Mouse (Mus musculus) forebrain, embryonic 15.5 days (tissue): ENCODE results near the gene Nfib. TPM values are rescaled to one million over a fixed set of nuclear protein-coding genes. Genes with fewer than 3 reads are reported as not detected.

Experiments
- ATAC-seq: fragments of 200-750 bp; cut with Nextera tagmentation; replicated peaks from 2 replicates; pipeline ENCODE4 v1.8.0; 2017; ENCODE audit warnings: mild to moderate bottlenecking, moderate TSS enrichment, moderate library complexity
- H3K27ac ChIP-seq: fragments of 300-500 bp; sonication (generic); replicated peaks from 2 replicates; pipeline ENCODE4 v1.5.1; 2015; ENCODE audit warnings: mild to moderate bottlenecking, inconsistent platforms
- H3K27me3 ChIP-seq: fragments of 300-500 bp; sonication (generic); 2 replicates; pipeline ENCODE4 v1.6.1; 2015; ENCODE audit warnings: inconsistent platforms
- H3K36me3 ChIP-seq: fragments of 300-500 bp; sonication (generic); 2 replicates; pipeline ENCODE4 v1.6.1; 2015; ENCODE audit warnings: mild to moderate bottlenecking, inconsistent platforms
- H3K4me1 ChIP-seq: fragments of 300-500 bp; sonication (generic); 2 replicates; pipeline ENCODE4 v1.6.1; 2015; ENCODE audit warnings: inconsistent platforms
- H3K4me2 ChIP-seq: fragments of 300-500 bp; sonication (generic); replicated peaks from 2 replicates; pipeline ENCODE4 v1.6.1; 2015; ENCODE audit warnings: mild to moderate bottlenecking, inconsistent platforms
- H3K4me3 ChIP-seq: fragments of 300-500 bp; sonication (generic); 2 replicates; pipeline ENCODE4 v1.5.1; 2015; ENCODE audit warnings: mild to moderate bottlenecking, inconsistent platforms
- H3K9ac ChIP-seq: fragments of 300-500 bp; sonication (generic); replicated peaks from 2 replicates; pipeline ENCODE4 v1.6.1; 2015; ENCODE audit warnings: mild to moderate bottlenecking, inconsistent platforms
- H3K9me3 ChIP-seq: fragments of 300-500 bp; sonication (generic); 2 replicates; pipeline ENCODE4 v1.6.1; 2016; ENCODE audit warnings: inconsistent platforms
- WGBS: fragments of 180-500 bp; shearing (Covaris S2); methylation state at CpG from one replicate; pipeline ENCODE4 v1.1.7; 2015; ENCODE audit warnings: mixed read lengths; 5-methylcytosine and 5-hydroxymethylcytosine counted together
- polyA plus RNA-seq: library from polyadenylated mRNA; unstranded; fragments of >200 nt; fragmentation: Nextera tagmentation; extraction: Ambion mirVana; gene quantifications from 2 replicates; pipeline ENCODE4 v1.2.1, GENCODE M21; 2015

The Nfib gene
- polyA plus RNA-seq, 1 experiment from 2014 or later = 282 TPM

DNA sequence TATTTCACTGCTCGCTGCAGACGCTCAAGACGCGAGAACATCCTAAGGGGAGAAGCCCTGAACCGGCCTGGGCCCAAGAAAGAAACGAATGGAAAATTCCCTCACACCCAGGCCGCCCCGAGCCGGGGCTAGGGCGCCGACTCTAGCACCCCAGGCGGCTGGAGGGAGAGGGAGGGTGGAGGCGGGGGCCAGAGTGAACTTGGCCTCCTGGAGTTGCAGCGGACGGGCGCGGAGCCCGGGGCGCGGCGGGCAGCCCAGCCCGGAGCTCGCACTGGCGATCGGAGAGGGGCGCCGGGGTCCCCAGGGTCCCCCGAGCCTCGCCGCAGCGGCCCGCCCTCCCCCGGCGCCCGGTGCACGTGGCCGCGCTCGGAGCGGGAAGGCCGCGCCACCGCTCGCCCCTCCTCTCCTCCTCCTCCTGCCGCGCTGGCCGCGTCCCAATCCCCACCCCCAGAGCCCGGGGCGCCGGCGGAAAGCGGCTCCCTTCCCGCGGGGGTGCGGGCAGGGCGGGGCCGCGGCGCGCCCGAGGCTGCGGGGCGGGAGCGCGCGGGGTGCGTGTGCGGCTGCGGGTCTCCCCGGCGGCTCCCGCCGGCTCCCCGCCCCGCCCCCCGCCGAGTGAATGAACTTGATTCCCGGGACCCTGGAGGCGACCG is 199.3 kb downstream of the Nfib start:
- Histone ChIP-seq H3K4me3 (peak overlapping the region; percentile 75), H3K27me3 (no peaks in the 10 kb centered on the region), H3K9ac (peak overlapping the region; percentile 95), H3K4me1 (peaks cover 6% of the 10 kb centered on the region; the same call in 1 of the 2 replicates), H3K4me2 (peak overlapping the region; percentile 82), H3K36me3 (no peaks in the 10 kb centered on the region), H3K27ac (peak overlapping the region; percentile 99), H3K9me3 (no peaks in the 10 kb centered on the region)
- WGBS = under 1% methylated on average over 67 of the region's 81 CpGs
- ATAC-seq = peak; percentile 69

DNA sequence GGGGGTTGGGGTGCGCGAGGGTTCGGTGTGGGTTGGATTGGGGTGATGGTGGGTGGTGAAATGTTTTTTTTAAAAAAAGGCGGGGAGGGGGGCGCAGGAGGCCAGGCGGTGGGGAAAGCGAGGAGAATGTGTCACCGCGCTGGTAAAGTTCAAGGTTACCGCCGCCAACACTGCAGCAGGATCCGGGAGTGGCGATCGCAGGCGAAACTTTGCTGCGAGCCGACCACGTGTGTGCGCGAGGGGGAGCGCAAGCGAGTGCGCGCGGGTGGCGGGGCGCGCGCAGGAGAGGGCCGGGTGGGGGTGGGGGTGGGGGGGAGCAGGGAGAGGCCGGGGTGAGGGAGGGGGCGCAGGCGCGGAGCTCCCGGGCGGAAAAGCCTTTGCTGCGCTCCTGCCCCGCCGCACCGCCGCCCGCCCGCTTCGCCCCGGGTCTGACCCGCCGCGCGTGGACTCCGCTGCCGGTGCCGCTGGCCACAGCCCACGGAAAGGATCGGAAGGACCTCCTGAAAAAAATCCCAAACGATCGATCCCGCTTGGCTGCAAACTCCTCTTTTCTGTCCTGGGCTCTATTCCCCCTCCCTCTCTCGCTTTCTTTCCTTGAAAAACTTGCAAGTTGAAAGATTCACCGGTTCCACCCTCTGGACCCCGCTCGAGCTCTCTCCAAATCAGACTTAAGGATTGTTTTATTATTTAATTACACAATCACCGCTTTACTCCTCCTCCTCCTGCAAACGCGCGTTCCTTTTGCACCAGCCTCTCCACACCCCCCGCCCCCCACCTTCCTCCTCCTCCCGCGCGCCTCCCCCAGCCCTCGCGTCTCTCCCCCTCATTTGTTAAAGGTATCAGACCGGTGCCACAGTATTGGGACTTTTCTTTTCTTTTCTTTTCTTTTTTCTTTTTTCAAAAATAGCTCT is 200.2 kb downstream of the Nfib start:
- Histone ChIP-seq H3K27me3 (no peaks in the 10 kb centered on the region), H3K9ac (peak overlapping the region; percentile 95), H3K36me3 (no peaks in the 10 kb centered on the region), H3K27ac (peak overlapping the region; percentile 99), H3K4me1 (no peaks in the 10 kb centered on the region; the same call in 1 of the 2 replicates), H3K9me3 (no peaks in the 10 kb centered on the region), H3K4me2 (peak overlapping the region; percentile 82), H3K4me3 (peak overlapping the region; percentile 75)
- WGBS = under 1% methylated on average over 55 of the region's 72 CpGs
- peak; percentile 55 for ATAC-seq

DNA sequence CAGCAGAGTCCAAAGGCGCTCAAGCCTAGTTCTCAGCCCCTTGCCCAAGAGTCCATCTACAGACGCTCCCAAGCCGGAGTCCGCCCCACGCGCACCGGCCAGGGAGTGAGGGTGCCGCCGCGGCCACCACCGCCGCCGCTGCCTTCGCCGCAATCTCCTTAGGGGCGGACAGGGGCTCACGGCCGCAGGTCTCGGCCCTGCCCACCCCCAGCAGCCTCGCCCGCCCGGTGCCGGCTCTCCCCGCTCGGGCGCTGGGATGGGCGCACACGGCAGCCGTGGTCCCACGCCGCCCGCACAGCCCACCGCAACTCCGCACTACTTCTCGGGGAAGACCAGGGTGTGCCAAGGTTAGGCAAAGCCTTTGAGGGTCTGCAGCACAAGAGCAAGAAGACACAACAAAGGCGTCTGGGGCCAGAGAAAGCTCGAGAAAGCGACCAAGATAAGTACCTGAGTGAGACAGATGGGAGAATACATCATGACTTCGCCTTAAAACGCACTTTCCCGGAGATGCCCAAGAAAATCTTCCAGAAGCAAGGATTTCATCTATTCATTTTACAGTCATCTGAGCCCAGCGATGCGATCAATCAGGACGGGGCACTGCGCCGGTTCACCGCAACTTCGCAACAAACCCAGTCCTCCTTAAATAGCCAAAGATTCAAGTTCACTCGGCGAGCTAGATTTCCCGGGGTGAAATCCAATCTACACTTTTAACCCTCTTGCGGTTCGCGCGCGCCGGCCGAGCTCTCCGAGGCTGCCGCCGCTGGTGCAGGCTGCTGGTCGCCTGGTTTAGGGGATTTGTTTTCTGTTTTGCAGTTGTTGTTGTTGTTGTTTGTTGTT is 201.0 kb downstream of the Nfib start:
- Histone ChIP-seq H3K4me2 (peak overlapping the region; percentile 82), H3K4me1 (peaks cover 3% of the 10 kb centered on the region; the same call in 1 of the 2 replicates), H3K9me3 (no peaks in the 10 kb centered on the region), H3K27me3 (no peaks in the 10 kb centered on the region), H3K4me3 (peak overlapping the region; percentile 75), H3K27ac (peak overlapping the region; percentile 99), H3K36me3 (no peaks in the 10 kb centered on the region), H3K9ac (peak overlapping the region; percentile 95)
- ATAC-seq = no peak
- WGBS = under 1% methylated on average over 59 of the region's 62 CpGs

DNA sequence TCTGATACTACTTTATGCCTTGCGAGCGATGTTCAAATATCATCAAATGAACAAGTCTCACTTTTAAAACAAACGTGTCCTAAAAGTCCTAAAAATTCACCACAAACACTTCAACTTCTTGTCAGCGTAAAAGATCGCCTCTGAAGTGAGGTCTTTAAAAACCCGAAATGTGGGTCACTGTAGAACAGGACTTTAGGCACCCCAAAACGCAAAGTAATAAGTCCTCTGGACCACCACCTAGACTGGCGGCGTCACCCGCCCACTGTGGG is 201.6 kb downstream of the Nfib start:
- H3K27ac ChIP-seq = peak overlapping the region; percentile 99
- no peak for ATAC-seq
- no peaks in the 10 kb centered on the region for H3K27me3 ChIP-seq
- H3K36me3 ChIP-seq = no peaks in the 10 kb centered on the region
- peak overlapping the region; percentile 75 for H3K4me3 ChIP-seq
- 2% methylated on average over 10 of the region's 10 CpGs for WGBS
- H3K9me3 ChIP-seq = no peaks in the 10 kb centered on the region
- peak overlapping the region; percentile 82 for H3K4me2 ChIP-seq
- peak overlapping the region; percentile 95 for H3K9ac ChIP-seq
- peaks cover 3% of the 10 kb centered on the region; the same call in 1 of the 2 replicates for H3K4me1 ChIP-seq

GRCm38 (mm10) chr4:82503274-82504014 is 202.1 kb downstream of the Nfib start:
- ATAC-seq = no peak
- Histone ChIP-seq H3K9me3 (no peaks in the 10 kb centered on the region), H3K27me3 (no peaks in the 10 kb centered on the region), H3K4me3 (peak overlapping the region; percentile 75), H3K4me2 (peak overlapping the region; percentile 82), H3K27ac (peak overlapping the region; percentile 99), H3K9ac (peak overlapping the region; percentile 95), H3K36me3 (no peaks in the 10 kb centered on the region), H3K4me1 (peaks cover 3% of the 10 kb centered on the region; the same call in 1 of the 2 replicates)
- 11% methylated on average over 8 of the region's 8 CpGs for WGBS

- Histone ChIP-seq H3K4me3 (peak overlapping the region; percentile 75), H3K27ac (peak overlapping the region; percentile 99), H3K36me3 (no peaks in the 10 kb centered on the region), H3K9me3 (no peaks in the 10 kb centered on the region), H3K27me3 (no peaks in the 10 kb centered on the region), H3K4me1 (0 out of 2 replicates have a peak, but pooled peaks cover 3% of the 10 kb centered on the region), H3K4me2 (peak overlapping the region; percentile 82), H3K9ac (peak overlapping the region; percentile 61)
- no peak for ATAC-seq
- WGBS = 17% methylated on average over 2 of the region's 2 CpGs
Measured at GRCm38 (mm10) chr4:82502611-82503010, 202.9 kb downstream of the Nfib start.

GRCm38 (mm10) chr4:82502012-82502411 is 203.5 kb downstream of the Nfib start:
- no peak for ATAC-seq
- 0 out of 2 replicates have a peak, but pooled peaks cover 3% of the 10 kb centered on the region for H3K4me1 ChIP-seq
- H3K9ac ChIP-seq = peak overlapping the region; percentile 61
- H3K9me3 ChIP-seq = no peaks in the 10 kb centered on the region
- no peaks in the 10 kb centered on the region for H3K27me3 ChIP-seq
- H3K36me3 ChIP-seq = no peaks in the 10 kb centered on the region
- H3K27ac ChIP-seq = peak overlapping the region; percentile 99
- 11% methylated on average over 5 of the region's 5 CpGs for WGBS
- peak overlapping the region; percentile 48 for H3K4me2 ChIP-seq
- peak overlapping the region; percentile 75 for H3K4me3 ChIP-seq

GRCm38 (mm10) chr4:82500578-82501098 is 204.9 kb downstream of the Nfib start:
- peak overlapping the region; percentile 61 for H3K9ac ChIP-seq
- H3K36me3 ChIP-seq = no peaks in the 10 kb centered on the region
- WGBS = 25% methylated on average over 5 of the region's 5 CpGs
- peak overlapping the region; percentile 93 for H3K27ac ChIP-seq
- ATAC-seq = no peak
- peaks cover 3% of the 10 kb centered on the region; the same call in 1 of the 2 replicates for H3K4me1 ChIP-seq
- no peaks in the 10 kb centered on the region for H3K27me3 ChIP-seq
- H3K4me3 ChIP-seq = peak overlapping the region; percentile 75
- H3K9me3 ChIP-seq = no peaks in the 10 kb centered on the region
- H3K4me2 ChIP-seq = peak overlapping the region; percentile 48

- peaks cover 3% of the 10 kb centered on the region; the same call in 1 of the 2 replicates for H3K4me1 ChIP-seq
- H3K4me2 ChIP-seq = peak overlapping the region; percentile 48
- H3K9me3 ChIP-seq = no peaks in the 10 kb centered on the region
- H3K9ac ChIP-seq = peak overlapping the region; percentile 61
- H3K4me3 ChIP-seq = peak overlapping the region; percentile 75
- WGBS = 19% methylated on average over 9 of the region's 9 CpGs
- H3K27ac ChIP-seq = peak overlapping the region; percentile 93
- H3K36me3 ChIP-seq = no peaks in the 10 kb centered on the region
- ATAC-seq = no peak
- no peaks in the 10 kb centered on the region for H3K27me3 ChIP-seq
Measured at GRCm38 (mm10) chr4:82499725-82500577, 205.6 kb downstream of the Nfib start.

- Histone ChIP-seq H3K4me3 (peak overlapping the region; percentile 75), H3K27me3 (no peaks in the 10 kb centered on the region), H3K36me3 (no peaks in the 10 kb centered on the region), H3K4me2 (peak overlapping the region; percentile 48), H3K27ac (peak overlapping the region; percentile 93), H3K9me3 (no peaks in the 10 kb centered on the region), H3K9ac (peak overlapping the region; percentile 61), H3K4me1 (peaks cover 6% of the 10 kb centered on the region)
- ATAC-seq = peak; percentile 44
- 22% methylated on average over 5 of the region's 5 CpGs for WGBS
Measured at GRCm38 (mm10) chr4:82499238-82499637, 206.3 kb downstream of the Nfib start.
